Mouse (Mus musculus) MEL (cell line): ENCODE data around the gene Slc25a33.
"Not testable (repeated sequence)": the region's sequence is repeated elsewhere in the genome, so short reads cannot be mapped to it uniquely, and the experiment has no call there.

Experiments used
- CHD1 ChIP-seq: IDR thresholded peaks from 2 replicates; pipeline ENCODE4 v1.6.1; 2012; ENCODE audit warnings: low read depth, mild to moderate bottlenecking, inconsistent platforms, low read length, improper control_type of control experiment
- CTCF ChIP-seq, 3 experiments: IDR thresholded peaks in 2 of 3; conservative IDR thresholded peaks in 1 of 3; 2 replicates each; pipeline ENCODE4 v1.5.1; 2011 to 2012; ENCODE audit warnings: low read length in 3 of 3, low read depth in 2 of 3, mild to moderate bottlenecking in 2 of 3, improper control_type of control experiment in 1 of 3, inconsistent platforms in 1 of 3, mixed read lengths in 1 of 3, moderate library complexity in 1 of 3; ENCODE audit not compliant: control insufficient read depth in 1 of 3, insufficient read depth in 1 of 3, poor library complexity in 1 of 3, severe bottlenecking in 1 of 3
- EP300 ChIP-seq, 2 experiments: IDR thresholded peaks; 2 replicates each; pipeline ENCODE4 v1.6.1; 2011; ENCODE audit warnings: improper control_type of control experiment in 2 of 2, low read length in 2 of 2, low read depth in 1 of 2, mild to moderate bottlenecking in 1 of 2
- MAX ChIP-seq: IDR thresholded peaks from 2 replicates; pipeline ENCODE4 v1.6.1; 2011; ENCODE audit warnings: low read length, improper control_type of control experiment
- MXI1 ChIP-seq: IDR thresholded peaks from 2 replicates; pipeline ENCODE4 v1.6.1; 2011; ENCODE audit warnings: mild to moderate bottlenecking, low read depth, low read length, improper control_type of control experiment
- POLR2A ChIP-seq, 2 experiments: IDR thresholded peaks; 2 replicates each; pipeline ENCODE4 v1.6.1; 2011 to 2012; ENCODE audit warnings: low read length in 2 of 2, mild to moderate bottlenecking in 2 of 2, control low read depth in 1 of 2, improper control_type of control experiment in 1 of 2, low read depth in 1 of 2, moderate library complexity in 1 of 2; ENCODE audit not compliant: control insufficient read depth in 1 of 2, insufficient read depth in 1 of 2, poor library complexity in 1 of 2
- RCOR1 ChIP-seq: IDR thresholded peaks from 2 replicates; pipeline ENCODE4 v1.6.1; 2012; ENCODE audit warnings: low read depth, mild to moderate bottlenecking, inconsistent platforms, low read length, improper control_type of control experiment
- SMC3 ChIP-seq: IDR thresholded peaks from 2 replicates; pipeline ENCODE4 v1.6.1; 2011; ENCODE audit warnings: low read depth, low read length, improper control_type of control experiment
- TAL1 ChIP-seq: IDR thresholded peaks from 2 replicates; pipeline ENCODE4 v1.6.1; 2012; ENCODE audit warnings: mild to moderate bottlenecking, inconsistent platforms, low read length, moderate library complexity, mixed read lengths
- UBTF ChIP-seq: IDR thresholded peaks from 2 replicates; pipeline ENCODE4 v1.6.1; 2012; ENCODE audit warnings: low read depth, mild to moderate bottlenecking, inconsistent platforms, low read length, improper control_type of control experiment, moderate library complexity, borderline replicate concordance; ENCODE audit not compliant: insufficient read depth
- USF1 ChIP-seq: IDR thresholded peaks from 2 replicates; pipeline ENCODE4 v1.6.1; 2014; ENCODE audit warnings: low read depth, mild to moderate bottlenecking, inconsistent platforms, low read length, improper control_type of control experiment, moderate library complexity
- ZMIZ1 ChIP-seq: IDR thresholded peaks from 2 replicates; pipeline ENCODE4 v1.6.1; 2012; ENCODE audit warnings: low read depth, mild to moderate bottlenecking, inconsistent platforms, low read length, improper control_type of control experiment, moderate library complexity
- ZNF384 ChIP-seq: IDR thresholded peaks from 2 replicates; pipeline ENCODE4 v1.6.1; 2012; ENCODE audit warnings: low read depth, mild to moderate bottlenecking, inconsistent platforms, low read length, improper control_type of control experiment

GRCm38 (mm10) chr4:149756546-149756945 lies 17.5 kb downstream of the Slc25a33 start:
- TF ChIP-seq USF1; CTCF (IDR thresholded peaks at IDR 0.05 in 2 of 3, conservative IDR thresholded peaks at IDR 0.05 in 1 of 3; ENCODE audit: control insufficient read depth in 1 of 3, insufficient read depth in 1 of 3, low read depth in 2 of 3, low read length in 3 of 3, poor library complexity in 1 of 3, severe bottlenecking in 1 of 3); EP300 (IDR thresholded peaks at IDR 0.05; ENCODE audit: low read depth in 1 of 2, low read length in 2 of 2); POLR2A (IDR thresholded peaks at IDR 0.05; ENCODE audit: control insufficient read depth in 1 of 2, insufficient read depth in 1 of 2, low read depth in 1 of 2, low read length in 2 of 2, poor library complexity in 1 of 2); TAL1; SMC3; MXI1; RCOR1; MAX; CHD1; UBTF; ZNF384; ZMIZ1: not testable (repeated sequence)
